Mouse (Mus musculus) layer of hippocampus, postnatal 10 days (tissue): ENCODE data around the gene Armh3. TPM values are rescaled to one million over a fixed set of nuclear protein-coding genes. Genes with fewer than 3 reads are reported as not detected.

Experiments
- DNase-seq, 2 experiments: peaks; one replicate each; pipeline ENCODE4 v3.0.0; 2021; ENCODE audit warnings: low spot score in 2 of 2
- total RNA-seq, 2 experiments: library from RNA; stranded (reverse); gene quantifications; 2 replicates each; pipeline ENCODE4 v1.2.3; 2021

The Armh3 gene
- total RNA-seq, 2 experiments from 2014 or later: 21.5 to 26.0 TPM

DNA sequence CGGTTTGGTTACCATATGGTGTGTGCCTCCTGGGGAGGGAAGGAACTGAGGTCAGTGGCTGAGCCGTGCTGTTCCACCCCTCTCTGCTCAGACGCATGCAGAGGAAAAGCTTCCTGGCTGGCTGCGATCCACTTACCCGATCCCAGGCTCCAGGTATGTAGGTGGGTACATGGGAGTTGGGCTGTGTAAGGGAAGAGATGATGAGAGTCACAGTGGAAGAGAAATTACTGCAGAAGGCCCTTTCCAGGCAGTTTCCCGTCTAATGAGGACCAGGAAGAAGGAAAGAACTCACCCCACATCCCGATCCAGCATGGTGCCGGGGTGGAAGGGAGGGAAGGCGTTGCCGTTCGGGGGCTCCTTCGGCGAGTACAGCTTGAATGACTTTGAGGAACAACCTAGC is 37.7 kb upstream of the Armh3 start:
- DNase-seq: no peak

DNA sequence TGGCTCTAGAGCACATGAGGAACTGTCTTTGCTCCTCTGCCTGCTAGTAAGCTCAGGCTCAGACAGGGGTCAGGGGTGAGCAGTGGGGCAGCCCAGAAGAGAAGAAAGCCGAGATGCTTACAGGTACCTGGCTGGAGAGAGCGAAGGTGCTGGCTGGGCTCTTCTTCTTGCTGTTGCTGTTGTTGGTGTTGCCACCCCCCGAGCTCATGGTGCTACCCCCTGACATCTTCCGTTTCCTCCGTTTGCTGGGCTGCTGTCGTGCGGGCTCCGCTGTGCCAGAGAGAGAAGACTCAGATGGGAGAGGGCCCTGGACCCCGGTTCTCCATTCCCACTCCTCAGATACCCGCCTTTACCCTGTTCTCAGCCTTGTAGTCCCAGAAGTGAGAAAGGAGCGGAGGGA is 35.6 kb upstream of the Armh3 start:
- no peak for DNase-seq

DNA sequence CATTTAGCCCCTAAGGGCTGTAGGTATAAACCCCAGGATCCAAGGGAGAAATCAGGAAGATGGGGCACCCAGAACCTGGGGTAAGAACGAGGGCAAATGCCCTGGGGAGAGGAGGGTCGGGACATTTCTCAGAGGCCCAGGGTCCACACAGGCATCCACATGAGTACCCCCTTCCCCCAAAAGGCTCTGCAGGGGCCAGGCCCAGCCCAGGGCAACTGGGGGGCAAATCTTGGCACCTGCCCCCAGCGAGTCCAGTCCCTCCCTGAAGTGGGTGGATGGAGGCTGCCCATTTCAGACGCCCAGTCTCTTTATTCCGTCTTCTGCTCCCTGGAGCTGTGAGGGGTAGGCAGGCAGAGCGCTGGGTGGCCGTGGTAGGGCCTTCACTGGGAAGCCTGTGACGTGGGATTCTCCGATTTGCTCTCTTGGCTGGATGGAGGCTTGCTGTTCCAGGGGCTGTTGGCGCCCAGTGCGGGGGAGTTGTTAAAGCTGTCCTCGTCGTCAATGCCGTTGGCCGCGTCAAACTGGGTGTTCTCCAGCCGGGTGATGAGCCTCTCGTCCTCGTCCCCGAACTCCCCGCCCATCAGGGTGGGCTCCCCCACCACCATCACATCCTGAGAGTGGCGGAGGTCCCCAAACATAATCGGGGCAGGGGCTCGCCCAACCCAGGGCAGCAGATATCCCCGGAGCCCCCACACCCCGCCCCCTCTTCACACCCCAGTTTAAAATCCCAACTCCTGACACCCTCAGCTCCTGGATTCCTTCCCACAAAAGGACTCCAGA is 34.6 kb upstream of the Armh3 start:
- DNase-seq: peak; percentile 30 to 55

- no peak for DNase-seq
These were observed 33.6 kb upstream of the Armh3 start for GRCm38 (mm10) chr19:46031689-46032432.

GRCm38 (mm10) chr19:46030196-46030983 is 32.1 kb upstream of the Armh3 start:
- no peak for DNase-seq

DNA sequence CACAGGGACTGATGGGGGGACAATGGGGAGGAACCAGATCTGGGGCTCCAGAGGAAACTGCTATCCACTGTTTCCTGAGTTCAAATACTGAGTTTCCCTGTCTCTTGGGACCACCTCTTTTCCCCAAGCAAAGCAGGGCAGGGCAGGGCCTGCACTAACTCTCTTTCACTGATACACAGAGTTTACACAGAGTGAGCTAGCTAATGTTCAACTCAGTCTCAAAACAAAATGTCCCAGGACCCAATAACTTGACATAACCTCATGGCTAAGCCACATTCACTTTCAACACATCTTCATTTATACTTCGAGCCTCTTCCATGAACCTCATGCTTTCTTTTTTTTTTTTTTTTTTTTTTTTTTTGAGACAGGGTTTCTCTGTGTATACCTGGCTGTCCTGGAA is 31.4 kb upstream of the Armh3 start:
- DNase-seq: no peak

GRCm38 (mm10) chr19:46028747-46029320 is 30.5 kb upstream of the Armh3 start:
- DNase-seq: no peak

GRCm38 (mm10) chr19:46026567-46026966 is 28.3 kb upstream of the Armh3 start:
- no peak for DNase-seq

DNA sequence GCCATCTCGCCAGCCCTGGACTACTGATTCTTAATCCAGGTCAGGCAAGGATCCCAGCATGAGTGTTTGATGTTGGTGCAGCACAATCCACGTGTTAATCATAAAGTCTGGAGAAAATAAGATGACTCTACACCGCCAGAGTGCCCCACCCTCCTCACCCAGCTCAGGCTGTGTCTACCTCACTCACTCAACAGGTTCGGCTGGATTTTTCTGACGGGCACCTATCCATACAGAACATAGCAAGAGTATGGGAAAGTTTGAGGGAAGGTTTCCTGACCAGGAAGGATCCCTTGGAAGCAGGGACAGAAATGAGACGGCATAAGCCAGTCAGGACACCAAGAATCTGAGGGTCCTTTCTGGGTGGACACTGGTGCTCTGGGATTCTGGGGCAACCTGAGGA is 26.7 kb upstream of the Armh3 start:
- DNase-seq: no peak

- DNase-seq: no peak
These were observed 17.7 kb upstream of the Armh3 start for GRCm38 (mm10) chr19:46016023-46016422.

GRCm38 (mm10) chr19:46014572-46015178 is 16.4 kb upstream of the Armh3 start:
- DNase-seq: peak; percentile 90

- DNase-seq: no peak
These were observed 7.4 kb upstream of the Armh3 start for GRCm38 (mm10) chr19:46005680-46006079.

DNA sequence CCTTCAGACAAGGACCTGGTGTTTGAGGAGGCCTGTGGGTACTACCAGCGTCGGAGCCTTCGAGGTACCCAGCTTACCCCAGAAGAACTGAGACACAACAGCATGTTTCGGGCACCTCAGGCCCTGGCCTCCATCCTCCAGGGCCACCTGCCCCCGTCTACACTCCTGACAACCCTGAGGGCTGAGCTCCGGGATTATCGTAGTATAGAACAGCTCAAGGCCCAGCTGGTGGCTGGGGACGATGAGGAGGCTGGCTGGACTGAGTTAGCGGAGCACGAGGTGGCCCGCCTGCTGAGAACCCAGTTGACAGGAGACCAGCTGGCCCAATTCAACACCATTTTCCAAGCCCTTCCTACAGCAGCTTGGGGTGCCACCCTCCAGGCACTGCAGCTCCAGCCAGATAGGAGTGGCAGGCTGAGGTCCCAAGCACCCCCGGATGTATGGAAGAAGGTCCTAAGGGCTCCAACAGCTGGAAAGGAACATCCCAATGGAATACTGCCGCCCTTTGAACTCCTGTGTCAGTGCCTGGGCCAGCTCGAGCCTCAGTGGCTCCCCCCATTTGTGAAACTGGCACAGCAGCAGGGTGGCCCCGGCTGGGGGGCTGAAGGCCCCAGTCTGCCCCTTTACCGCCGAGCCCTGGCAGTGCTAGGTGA is 6.7 kb upstream of the Armh3 start:
- no peak for DNase-seq

DNA sequence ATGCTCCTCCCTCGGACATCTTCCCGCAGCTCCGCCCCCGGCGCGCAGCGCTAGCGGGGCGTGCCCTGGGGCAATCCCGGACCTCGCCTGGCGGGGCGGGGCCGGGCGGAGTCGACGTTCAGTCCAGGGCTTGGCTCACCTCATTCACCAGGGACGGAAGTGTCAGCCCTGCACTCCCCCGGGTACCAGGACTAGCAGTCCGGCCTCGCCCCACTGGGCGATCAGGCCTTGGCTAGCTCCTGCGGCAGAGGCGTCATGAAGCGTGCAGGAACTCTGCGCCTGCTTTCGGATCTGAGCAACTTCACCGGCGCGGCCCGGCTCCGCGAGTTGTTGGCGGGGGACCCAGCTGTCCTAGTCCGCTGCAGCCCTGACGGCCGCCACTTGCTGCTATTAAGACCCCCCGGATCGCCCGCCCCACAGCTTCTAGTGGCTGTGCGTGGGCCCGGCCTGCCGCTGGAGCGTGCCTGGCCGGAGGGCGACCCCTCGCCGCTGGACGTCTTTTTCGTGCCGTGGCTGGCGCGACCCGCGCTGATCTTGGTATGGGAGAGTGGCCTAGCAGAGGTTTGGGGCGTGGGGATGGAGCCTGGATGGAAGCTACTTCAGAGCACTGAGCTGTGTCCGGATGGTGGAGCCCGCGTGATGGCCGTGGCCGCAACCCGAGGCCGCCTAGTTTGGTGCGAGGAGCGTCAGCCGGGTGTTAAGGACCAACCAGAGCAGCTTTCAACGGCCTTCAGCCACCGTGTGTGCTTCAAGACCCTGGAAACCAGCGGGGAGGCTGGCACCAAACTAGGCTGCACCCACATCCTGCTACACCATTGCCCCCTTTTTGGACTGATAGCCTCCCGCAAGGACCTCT is 5.3 kb upstream of the Armh3 start, which contains the start of gene Hps6:
Gene Hps6 (plus strand): TSS at position 138 of the 856 bp plus-strand sequence.
- DNase-seq: peak; percentile 55 to 67

DNA sequence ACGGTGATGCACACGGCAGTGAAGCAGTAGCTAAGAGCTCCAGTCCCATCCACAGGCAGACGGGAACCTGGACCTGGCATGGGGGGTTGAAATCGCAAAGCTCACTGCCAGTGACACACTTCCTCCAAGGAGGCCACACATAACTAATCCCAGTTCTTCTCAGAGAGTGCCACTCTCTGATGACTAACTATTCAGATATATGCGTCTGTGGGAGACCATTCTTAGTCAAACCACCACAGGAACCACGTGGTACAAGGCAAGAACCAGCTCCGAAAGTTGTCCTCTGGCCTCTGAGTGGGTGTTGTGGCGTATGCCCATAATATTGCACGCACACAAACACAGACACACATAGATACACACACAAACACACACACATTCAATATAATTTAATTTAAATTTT is 4.0 kb upstream of the Armh3 start:
- no peak for DNase-seq

DNA sequence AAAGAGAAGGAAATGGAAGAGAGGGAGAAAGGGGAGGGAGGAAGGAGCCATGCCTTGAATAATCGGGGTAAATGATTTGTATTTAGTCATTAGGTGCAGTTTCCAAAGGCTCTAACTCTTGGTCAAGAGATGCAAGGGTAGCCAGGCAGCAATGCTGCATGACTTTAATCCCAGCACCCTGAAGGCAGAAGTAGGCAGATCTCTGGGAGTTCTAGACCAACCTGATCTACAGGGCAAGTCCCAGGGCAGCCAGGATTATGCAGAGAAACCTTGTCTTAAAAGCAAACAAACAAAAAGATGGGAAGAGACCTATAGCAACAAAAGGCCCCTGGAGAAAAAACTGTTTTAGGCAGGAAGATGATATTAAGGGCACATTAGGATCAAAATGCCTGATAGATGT is 1.1 kb upstream of the Armh3 start:
- DNase-seq: no peak

DNA sequence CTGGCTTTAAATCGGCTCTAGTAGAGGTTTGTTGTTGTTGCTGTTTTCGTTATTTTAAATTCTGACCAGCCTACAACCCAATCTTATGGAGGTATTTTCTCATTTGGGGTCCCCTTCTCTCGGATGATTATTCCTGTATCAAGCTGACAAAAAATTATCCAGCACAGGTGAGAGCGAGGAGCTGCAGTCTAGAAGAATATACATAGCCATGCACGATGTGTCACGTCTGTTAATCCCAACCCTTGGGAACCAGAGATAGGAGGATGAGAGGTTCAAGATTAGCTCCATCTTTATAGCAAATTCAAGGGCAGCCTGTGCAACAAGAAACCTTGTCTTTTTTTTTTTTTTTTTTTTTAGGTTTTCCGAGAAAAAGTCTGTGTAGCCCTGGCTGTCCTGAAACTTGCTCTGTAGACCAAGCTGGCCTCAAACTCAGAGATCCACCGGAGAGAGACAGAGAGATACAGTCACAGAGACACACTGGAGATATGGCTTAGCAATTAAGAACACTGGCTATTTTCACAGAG is 468 bp upstream of the Armh3 start:
- DNase-seq: no peak

DNA sequence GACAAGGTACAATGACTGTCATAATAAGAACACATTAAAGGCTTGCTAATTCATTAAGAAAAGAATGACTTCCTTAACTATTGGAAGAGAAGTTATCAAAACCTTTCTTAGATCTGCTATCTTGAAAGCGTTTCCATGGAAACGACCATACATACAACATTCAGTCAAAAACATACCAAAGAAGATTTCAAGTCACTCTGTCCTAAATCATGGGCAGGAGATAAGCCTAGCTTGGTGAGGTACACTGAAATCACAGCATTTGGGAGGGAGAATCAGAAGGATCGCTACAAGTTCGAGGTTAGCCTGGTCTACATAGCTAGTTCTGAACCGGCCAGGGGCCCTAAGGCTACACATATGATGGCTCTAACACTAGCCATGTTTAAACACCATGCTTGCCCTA is 923 bp downstream of the Armh3 start:
- DNase-seq: no peak
